Mouse (Mus musculus) heart, adult 2 months (tissue): ENCODE measurements around the gene Nfkb1. TPM values are rescaled to one million over a fixed set of nuclear protein-coding genes. Genes with fewer than 3 reads are reported as not detected.

ENCODE experiments used
- DNase-seq, 2 experiments: peaks; one replicate each; pipeline ENCODE4 v3.0.0; 2021
- H3K27ac ChIP-seq: fragments of 200-600 bp; 2 replicates; pipeline ENCODE4 v1.8.1; 2022
- H3K27me3 ChIP-seq: fragments of 200-500 bp; 2 replicates; pipeline ENCODE4 v1.6.1; 2012; ENCODE audit warnings: mild to moderate bottlenecking, low read length, inconsistent platforms, mixed read lengths; ENCODE audit not compliant: control insufficient read depth, insufficient read depth
- H3K36me3 ChIP-seq: fragments of 200-500 bp; 2 replicates; pipeline ENCODE4 v1.6.1; 2012; ENCODE audit warnings: low read length, inconsistent platforms; ENCODE audit not compliant: control insufficient read depth, insufficient read depth
- H3K4me1 ChIP-seq: fragments of 200-500 bp; 2 replicates; pipeline ENCODE4 v1.6.1; 2011; ENCODE audit warnings: low read length; ENCODE audit not compliant: control insufficient read depth, insufficient read depth
- H3K4me3 ChIP-seq: fragments of 200-600 bp; 2 replicates; pipeline ENCODE4 v1.8.1; 2022
- H3K79me2 ChIP-seq: fragments of 200-500 bp; replicated peaks from 2 replicates; pipeline ENCODE4 v1.6.1; 2012; ENCODE audit warnings: mild to moderate bottlenecking, inconsistent platforms, low read length, moderate library complexity, mixed read lengths; ENCODE audit not compliant: control insufficient read depth, insufficient read depth
- H3K9ac ChIP-seq: fragments of 200-500 bp; 2 replicates; pipeline ENCODE4 v1.6.1; 2012; ENCODE audit warnings: low read depth, mild to moderate bottlenecking, control low read depth, inconsistent platforms, low read length, mixed read lengths
- CTCF ChIP-seq: fragments of 200-600 bp; IDR thresholded peaks from 2 replicates; pipeline ENCODE4 v1.8.1; 2022; ENCODE audit warnings: antibody characterized with exemption, mild to moderate bottlenecking, moderate library complexity
- EP300 ChIP-seq: fragments of 200-500 bp; IDR thresholded peaks from 2 replicates; pipeline ENCODE4 v1.6.1; 2011; ENCODE audit warnings: low read depth, low read length, control low read depth; ENCODE audit not compliant: insufficient read depth
- POLR2A ChIP-seq: fragments of 200-500 bp; IDR thresholded peaks from 2 replicates; pipeline ENCODE4 v1.6.1; 2011; ENCODE audit warnings: mild to moderate bottlenecking, low read depth, low read length, control low read depth; ENCODE audit not compliant: insufficient read depth
- WGBS: fragments of 180-500 bp; shearing (Covaris S2); methylation state at CpG from one replicate; pipeline ENCODE4 v1.1.7; 2018; 5-methylcytosine and 5-hydroxymethylcytosine counted together
- intact Hi-C: fragments of 180-260 bp; cut with DNase I; formaldehyde crosslinking; loops from one replicate; pipeline ENCODE4 v1.15.1; 2025
- polyA plus RNA-seq: library from polyadenylated mRNA; depleted of rRNA; stranded (reverse); fragments of >200 nt; gene quantifications from 2 replicates; pipeline ENCODE4 v1.2.3, GENCODE M21; 2012
- total RNA-seq, 2 experiments: library from RNA; stranded (reverse); gene quantifications; 2 replicates each; pipeline ENCODE4 v1.2.3; 2021

The Nfkb1 gene
- total and polyA plus RNA-seq, 3 experiments, result 33.5 to 44.4 (median 33.6) TPM

GRCm38 (mm10) chr3:135687965-135688364 lies 3.4 kb downstream of the Nfkb1 start:
- Histone ChIP-seq H3K4me1 (peaks cover 20% of the 10 kb centered on the region), H3K27ac (no peak overlapping the region; the same call in 1 of the 2 replicates), H3K4me3 (no peak overlapping the region), H3K9ac (no peak overlapping the region), H3K36me3 (peaks cover 18% of the 10 kb centered on the region), H3K79me2 (peaks cover 2% of the 10 kb centered on the region), H3K27me3 (no peaks in the 10 kb centered on the region)
- TF ChIP-seq CTCF, result no peak
- no peak for TF ChIP-seq EP300
- TF ChIP-seq POLR2A, result no peak
- 45% methylated on average over 9 of the region's 9 CpGs for WGBS
- intact Hi-C loops, result no loop called here
- no peak for DNase-seq

DNA sequence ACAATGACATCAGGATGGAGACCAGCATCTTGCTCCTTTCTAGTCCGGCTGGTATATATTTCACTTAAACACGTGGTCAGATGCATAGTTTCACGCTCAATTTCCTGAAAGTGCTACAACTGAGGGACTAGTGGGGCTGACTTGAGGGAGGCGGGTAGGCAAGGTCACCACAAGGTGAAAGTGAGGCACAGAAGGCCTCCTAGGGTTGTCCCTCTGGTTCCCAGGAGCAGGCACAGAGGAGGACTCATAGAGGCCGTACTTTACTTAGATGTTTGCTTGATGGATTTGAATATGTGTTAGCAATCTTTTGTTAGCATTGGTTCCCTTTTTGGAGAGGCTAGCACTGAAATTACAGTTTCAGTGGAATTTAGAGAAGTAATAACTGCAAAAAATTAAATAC lies 4.9 kb downstream of the Nfkb1 start:
- no peak for DNase-seq
- Histone ChIP-seq H3K79me2 (peaks cover 2% of the 10 kb centered on the region), H3K36me3 (peaks cover 23% of the 10 kb centered on the region), H3K9ac (no peak overlapping the region), H3K27me3 (no peaks in the 10 kb centered on the region), H3K27ac (no peak overlapping the region), H3K4me1 (peaks cover 26% of the 10 kb centered on the region), H3K4me3 (no peak overlapping the region)
- WGBS, result 68% methylated on average over 5 of the region's 5 CpGs
- TF ChIP-seq EP300 (no peak), CTCF (no peak), POLR2A (no peak)
- intact Hi-C loops, result no loop called here

DNA sequence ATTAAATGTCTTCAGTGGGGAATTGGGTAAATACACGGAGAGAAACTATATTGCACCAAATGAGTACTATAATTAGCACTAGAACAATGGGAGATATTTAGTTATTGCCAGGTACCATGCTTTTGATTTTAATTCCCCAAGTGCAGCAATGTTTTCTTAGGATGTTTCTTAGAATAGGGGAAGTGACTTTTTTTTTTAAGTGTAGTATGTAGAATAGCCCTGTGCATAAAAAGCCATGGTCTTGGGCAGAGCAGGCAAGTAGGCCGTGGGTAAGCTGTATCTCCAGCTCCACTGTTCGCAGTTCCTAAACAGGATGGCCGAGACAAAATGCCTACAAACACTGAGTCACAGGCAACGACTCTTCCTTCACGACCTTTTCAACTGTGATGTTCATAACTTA lies 8.1 kb downstream of the Nfkb1 start:
- Histone ChIP-seq H3K79me2 (peaks cover 5% of the 10 kb centered on the region), H3K27ac (peak overlapping the region; percentile 28; the same call in 1 of the 2 replicates), H3K4me3 (no peak overlapping the region), H3K36me3 (peaks cover 26% of the 10 kb centered on the region), H3K9ac (no peak overlapping the region), H3K27me3 (no peaks in the 10 kb centered on the region), H3K4me1 (peaks cover 34% of the 10 kb centered on the region)
- no peak for DNase-seq
- intact Hi-C loops, result no loop called here
- 37% methylated on average over 6 of the region's 6 CpGs for WGBS
- TF ChIP-seq CTCF (no peak), POLR2A (no peak), EP300 (no peak)

DNA sequence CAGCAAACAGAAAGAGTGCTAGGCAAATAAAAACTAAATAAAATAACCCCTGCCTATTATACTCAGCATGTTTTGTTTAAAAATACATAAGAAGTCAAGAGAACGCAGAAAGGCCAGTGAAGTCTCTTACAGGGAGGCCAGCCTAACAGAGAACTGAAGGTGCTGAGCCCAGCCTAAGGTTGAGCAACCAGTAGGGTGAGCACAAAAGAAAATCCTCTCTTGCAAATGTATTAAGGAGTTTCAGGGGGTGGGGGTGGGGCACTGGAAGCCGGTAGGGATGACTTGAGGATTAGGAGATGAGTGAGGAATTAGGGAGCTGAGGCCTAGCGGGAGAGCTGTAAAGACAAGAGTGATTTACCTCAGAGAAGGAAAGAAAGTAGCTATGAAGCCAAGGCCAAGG lies 9.1 kb downstream of the Nfkb1 start:
- DNase-seq, result no peak
- Histone ChIP-seq H3K36me3 (peaks cover 31% of the 10 kb centered on the region), H3K79me2 (peaks cover 5% of the 10 kb centered on the region), H3K27ac (no peak overlapping the region), H3K4me1 (peaks cover 29% of the 10 kb centered on the region), H3K9ac (no peak overlapping the region), H3K4me3 (no peak overlapping the region), H3K27me3 (no peaks in the 10 kb centered on the region)
- WGBS, result 58% methylated on average over 3 of the region's 3 CpGs
- intact Hi-C loops, result no loop called here
- TF ChIP-seq CTCF, result no peak
- TF ChIP-seq EP300, result no peak
- TF ChIP-seq POLR2A, result no peak

DNA sequence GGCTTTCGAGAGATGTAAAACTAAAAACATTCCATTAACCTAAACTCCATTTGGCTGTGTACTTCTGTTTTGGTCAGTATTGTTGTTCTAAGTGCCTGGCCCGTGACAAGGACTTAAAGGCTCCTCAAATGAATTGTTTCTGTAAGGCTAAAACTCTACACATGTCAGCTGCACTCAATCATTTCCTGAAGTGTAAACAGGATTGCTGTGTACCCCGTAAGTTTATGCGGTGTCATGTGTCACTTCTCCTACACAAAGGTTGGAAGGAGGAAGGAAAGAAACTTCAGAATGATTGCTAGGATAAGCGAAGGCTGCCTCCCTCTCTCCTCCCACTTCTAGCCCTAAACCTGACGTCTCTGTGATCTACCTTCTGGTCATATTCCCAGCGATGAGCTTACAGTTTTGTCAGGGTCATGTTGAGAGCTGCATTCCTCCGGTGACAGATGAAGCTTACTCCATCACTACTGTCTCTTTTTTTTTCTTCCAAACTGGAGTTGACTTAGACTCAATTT lies 10.0 kb downstream of the Nfkb1 start:
- Histone ChIP-seq H3K4me1 (peaks cover 30% of the 10 kb centered on the region), H3K4me3 (no peak overlapping the region), H3K27me3 (no peaks in the 10 kb centered on the region), H3K79me2 (peaks cover 5% of the 10 kb centered on the region), H3K9ac (no peak overlapping the region), H3K36me3 (peaks cover 40% of the 10 kb centered on the region), H3K27ac (no peak overlapping the region; the same call in 1 of the 2 replicates)
- TF ChIP-seq CTCF (no peak), POLR2A (no peak), EP300 (no peak)
- no peak for DNase-seq
- intact Hi-C loops, result no loop called here
- 33% methylated on average over 8 of the region's 8 CpGs for WGBS

DNA sequence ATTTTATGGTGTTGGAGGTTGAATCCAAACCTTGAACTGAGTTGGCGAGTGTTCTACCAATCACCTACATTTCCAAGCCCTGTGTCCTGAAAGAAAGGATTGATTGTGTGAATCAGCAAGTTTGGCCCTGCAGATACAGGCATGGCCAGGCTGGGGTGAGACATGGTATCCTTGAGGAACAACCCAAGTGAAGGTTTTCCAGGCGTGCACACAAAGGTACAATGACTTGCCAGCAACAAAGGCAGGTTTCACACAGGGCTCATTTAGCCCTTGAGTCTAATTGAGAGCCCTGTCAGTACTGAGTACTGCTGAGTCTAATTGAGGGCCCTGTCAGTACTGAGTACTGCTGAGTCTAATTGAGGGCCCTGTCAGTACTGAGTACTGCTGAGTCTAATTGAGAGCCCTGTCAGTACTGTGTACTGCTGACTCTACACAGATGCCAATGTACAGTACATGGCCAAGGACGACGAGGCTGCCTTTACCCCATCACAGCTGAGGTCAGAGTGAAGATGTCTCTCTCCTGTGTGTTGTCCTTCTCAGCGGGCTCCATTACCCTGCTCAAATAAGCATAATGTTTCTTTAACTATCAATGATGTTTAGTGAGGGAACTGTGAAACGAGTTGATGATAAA lies 11.0 kb downstream of the Nfkb1 start:
- peaks cover 50% of the 10 kb centered on the region for H3K36me3 ChIP-seq
- no peaks in the 10 kb centered on the region for H3K27me3 ChIP-seq
- H3K9ac ChIP-seq, result no peak overlapping the region
- peaks cover 7% of the 10 kb centered on the region for H3K79me2 ChIP-seq
- intact Hi-C loops, result no loop called here
- no peak overlapping the region for H3K27ac ChIP-seq
- TF ChIP-seq CTCF (no peak), POLR2A (no peak), EP300 (no peak)
- WGBS, result 73% methylated on average over 6 of the region's 6 CpGs
- no peak overlapping the region for H3K4me3 ChIP-seq
- peaks cover 30% of the 10 kb centered on the region for H3K4me1 ChIP-seq
- DNase-seq, result no peak
